Mouse (Mus musculus): ENCODE data around the gene Sec24d.

DNA sequence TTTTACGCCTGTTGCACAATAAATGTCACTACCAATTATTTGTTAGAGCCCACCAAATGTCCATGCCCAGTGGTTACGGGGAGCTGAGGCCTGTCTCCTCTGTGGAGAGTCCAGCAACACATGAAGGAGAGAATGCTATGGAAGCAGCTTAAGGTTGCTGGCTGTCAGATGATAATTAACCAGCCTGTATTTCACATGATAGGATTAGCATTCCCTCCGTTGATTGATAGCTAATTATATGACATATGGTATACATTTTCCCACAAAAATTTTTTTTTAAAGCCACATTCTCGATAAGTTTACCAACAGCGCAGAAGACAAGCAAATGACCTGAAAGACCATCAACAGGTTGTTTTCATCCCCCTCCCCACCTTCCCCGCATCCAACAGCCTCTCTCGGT, 31.8 kb upstream of the Sec24d start:
- TF ChIP-seq CTCF (conservative IDR thresholded peaks at IDR 0.05; ENCODE audit: insufficient read depth, insufficient read length, low read depth, low read length) (no peak), POLR2A (IDR thresholded peaks at IDR 0.05; ENCODE audit: low read depth, low read length) (no peak)

All from kidney, adult 2 months (tissue).